Mouse (Mus musculus): Measurements from ENCODE around the gene Dmrta2.

DNA sequence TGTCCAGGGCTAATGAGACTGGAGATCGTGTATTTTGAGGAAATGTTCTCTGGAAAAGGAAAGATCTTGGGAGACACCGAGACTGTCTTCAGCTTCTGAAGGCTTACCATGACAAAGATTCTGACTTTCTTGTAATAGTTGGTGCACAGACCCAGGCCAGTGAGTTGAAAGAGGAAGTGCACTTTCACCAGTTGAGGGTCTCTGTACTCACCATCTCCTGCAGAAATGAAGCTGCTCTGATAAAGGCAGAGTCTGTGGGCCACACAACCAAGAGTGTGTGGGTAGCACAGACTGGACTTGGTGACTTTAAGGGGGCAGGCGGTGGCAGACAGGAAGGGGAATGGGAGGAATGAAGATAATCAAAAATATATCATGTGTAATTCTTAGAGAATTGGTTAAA is 41.3 kb upstream of the Dmrta2 start:
- TF ChIP-seq EP300 (IDR thresholded peaks at IDR 0.05; ENCODE audit: insufficient read depth, low read depth, low read length), result no peak
- no peak for TF ChIP-seq POLR2A (IDR thresholded peaks at IDR 0.05; ENCODE audit: insufficient read depth, low read depth, low read length)

Measured in heart, adult 2 months (tissue).